Mouse (Mus musculus): ENCODE results near the gene Olfr125. TPM values are rescaled to one million over a fixed set of nuclear protein-coding genes. Genes with fewer than 3 reads are reported as not detected.

Gene Olfr125
- total RNA-seq (2021) = not detected
- long read RNA-seq, experiment 1 = 0 reads
- long read RNA-seq, experiment 2 = 0 reads

- DNase-seq = no peak
Observed at GRCm38 (mm10) chr17:37832649-37833048, at the start of gene Olfr125. Olfr125 (plus strand) TSS chr17:37832949.

DNA sequence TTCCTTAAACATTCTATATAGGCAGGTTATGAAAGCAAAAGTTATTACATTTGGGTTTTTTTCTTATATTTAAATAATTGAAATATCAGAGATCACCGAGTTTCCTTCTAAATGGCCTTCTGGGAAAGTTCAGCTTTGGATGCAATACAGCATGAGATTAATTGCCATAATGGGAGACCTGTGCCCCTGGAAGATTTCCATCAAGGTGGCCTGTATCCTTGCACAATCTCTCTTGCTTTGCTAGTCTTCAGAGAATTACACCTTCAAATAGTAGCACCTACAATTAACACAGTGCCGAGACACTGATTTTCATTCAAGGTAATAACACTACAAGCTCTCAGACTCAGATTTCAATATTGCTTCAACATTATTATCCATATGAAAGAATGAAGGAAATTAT, 39.5 kb upstream of the Olfr125 start, which contains the start of gene Olfr123:
Gene Olfr123, plus strand, starts transcription at position 301 of the 400 bp plus-strand sequence.
- DNase-seq = no peak

- DNase-seq = no peak
Observed at GRCm38 (mm10) chr17:37799588-37799987, 33.2 kb upstream of the Olfr125 start, which contains the start of gene Olfr124. Olfr124 (plus strand) TSS chr17:37799888.

DNA sequence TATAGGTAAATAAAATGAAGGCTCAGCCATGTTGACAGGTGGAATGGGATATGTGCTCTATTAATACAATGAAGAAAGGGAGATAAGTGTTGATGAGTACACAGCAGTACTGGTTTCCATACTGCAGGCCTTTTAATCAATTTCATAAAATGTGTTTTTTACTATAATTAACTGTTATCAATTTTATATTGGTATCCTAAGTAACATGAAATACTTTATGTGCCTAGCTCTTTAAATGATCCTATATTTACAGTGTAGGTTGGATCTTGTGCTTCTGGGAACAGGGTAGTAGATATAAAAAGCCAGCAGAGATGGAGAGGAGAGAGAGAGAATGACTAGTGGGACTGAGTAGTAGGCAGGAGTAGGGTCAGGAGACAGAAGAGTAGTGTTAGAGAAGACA, 14.4 kb downstream of the Olfr125 start, which contains the start of gene Olfr126:
Gene Olfr126, plus strand, starts transcription at position 301 of the 400 bp plus-strand sequence.
- no peak for DNase-seq

DNA sequence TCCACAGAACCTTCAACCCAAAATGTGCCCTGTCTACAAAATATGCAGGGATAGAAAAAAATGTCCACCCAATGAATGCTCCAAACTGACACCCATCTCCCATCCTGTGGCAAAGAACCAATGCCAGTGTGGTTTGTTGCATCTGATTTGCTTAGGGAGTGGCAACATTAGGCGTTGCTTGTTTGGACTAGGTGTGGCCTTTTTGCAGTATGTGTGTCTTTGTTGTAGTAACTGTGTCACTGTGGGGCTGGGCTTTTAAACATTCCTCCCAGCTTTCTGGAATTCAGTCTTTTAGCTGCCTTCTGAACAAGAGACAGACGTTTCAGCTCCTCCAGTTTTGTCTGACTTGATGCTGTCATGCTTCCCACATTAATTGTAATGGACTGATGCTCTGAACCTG, 31.2 kb downstream of the Olfr125 start:
- no peak for DNase-seq

DNA sequence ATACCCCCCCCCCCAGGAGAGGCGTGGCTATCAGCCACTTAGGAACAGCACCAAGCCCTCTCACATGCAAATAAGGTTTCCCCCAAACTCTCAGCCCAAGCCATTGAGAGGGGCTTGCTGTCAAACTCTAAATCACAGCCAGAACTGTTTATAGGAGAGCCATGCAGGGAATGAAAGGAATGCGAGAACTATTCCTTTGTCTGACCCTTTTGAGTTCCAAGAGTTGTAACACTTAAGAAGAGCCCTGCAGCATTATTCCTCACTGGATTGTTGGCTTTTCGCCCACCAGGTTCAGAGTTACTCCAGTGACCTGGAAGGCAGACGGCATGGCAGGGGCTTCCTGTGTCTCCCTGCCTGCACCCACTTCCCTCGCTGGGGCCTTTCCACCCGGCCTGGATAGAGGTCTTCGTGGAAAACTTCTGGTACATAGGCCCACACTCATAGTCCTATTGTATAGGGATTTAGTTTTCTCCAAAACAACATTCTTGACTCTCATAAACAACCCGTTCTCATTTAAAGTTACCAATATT, 37.0 kb downstream of the Olfr125 start:
- DNase-seq = no peak

DNA sequence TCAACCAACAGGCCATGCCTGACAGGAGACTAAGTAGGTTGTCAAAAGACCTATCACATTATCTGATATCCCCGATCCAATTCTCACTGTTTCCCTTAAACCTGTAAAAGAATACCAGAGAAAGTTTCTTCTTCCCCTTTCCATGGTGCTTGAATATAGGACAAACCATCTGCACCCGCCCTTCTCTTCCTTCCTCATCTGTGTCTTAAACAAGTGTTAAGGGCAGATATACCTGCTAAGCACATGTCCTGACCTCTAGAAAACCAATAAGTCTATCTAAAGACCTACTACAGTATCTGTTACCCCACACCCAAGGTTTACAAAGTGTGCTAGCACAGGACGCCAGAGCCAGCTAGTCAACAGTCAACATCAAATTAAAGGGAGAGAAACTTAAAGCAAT, 41.1 kb downstream of the Olfr125 start:
- DNase-seq = no peak

Other genes with a start within 250 kb of the Olfr125 start
- not detected for gene Olfr114, start 240.2 kb upstream of the Olfr125 start, total RNA-seq (2021)
- gene Olfr115, start 205.8 kb upstream of the Olfr125 start, total RNA-seq (2021) = not detected
- not detected for gene Olfr116, start 205.8 kb upstream of the Olfr125 start, total RNA-seq (2021)
- gene Olfr117, start 169.2 kb upstream of the Olfr125 start, total RNA-seq (2021) = not detected
- not detected for gene Olfr118, start 166.0 kb upstream of the Olfr125 start, total RNA-seq (2021)
- gene Olfr119, start 136.4 kb upstream of the Olfr125 start, total RNA-seq (2021) = not detected
- not detected for gene Olfr120, start 111.1 kb upstream of the Olfr125 start, total RNA-seq (2021)
- gene Olfr121, start 84.1 kb upstream of the Olfr125 start, total RNA-seq (2021) = not detected
- not detected for gene Olfr122, start 64.3 kb upstream of the Olfr125 start, total RNA-seq (2021)
- not detected for gene Olfr123, start 39.4 kb upstream of the Olfr125 start, total RNA-seq (2021)
- not detected for gene Olfr124, start 33.1 kb upstream of the Olfr125 start, total RNA-seq (2021)
- gene Olfr126, start 14.5 kb downstream of the Olfr125 start, total RNA-seq (2021) = not detected
- not detected for gene Olfr127, start 67.5 kb downstream of the Olfr125 start, total RNA-seq (2021)
- not detected for gene Olfr128, start 87.6 kb downstream of the Olfr125 start, total RNA-seq (2021)
- gene Olfr761, start 120.1 kb downstream of the Olfr125 start, total RNA-seq (2021) = not detected
- not detected for gene Olfr129, start 227.1 kb downstream of the Olfr125 start, total RNA-seq (2021)
- not detected for gene Olfr130, start 231.0 kb downstream of the Olfr125 start, total RNA-seq (2021)

Data from gastrocnemius, postnatal 25 days (tissue).